Mouse (Mus musculus): ENCODE measurements around the gene Spon1. TPM values are rescaled to one million over a fixed set of nuclear protein-coding genes. Genes with fewer than 3 reads are reported as not detected.

Gene Spon1
- polyA plus RNA-seq, 1 experiment from 2014 or later: 62.4 TPM

- no peaks in the 10 kb centered on the region for H3K4me1 ChIP-seq (replicated peaks)
- H3K36me3 ChIP-seq: no peaks in the 10 kb centered on the region
- 0 out of 2 replicates have a peak, but pooled peaks have one; percentile 50 for ATAC-seq
- no peak overlapping the region for H3K4me3 ChIP-seq (replicated peaks)
- no peak overlapping the region for H3K27ac ChIP-seq
- peaks cover 6% of the 10 kb centered on the region; the same call in 1 of the 2 replicates for H3K27me3 ChIP-seq
- 9% methylated on average over 1 of the region's 1 CpGs for WGBS
- no peaks in the 10 kb centered on the region; the same call in 1 of the 2 replicates for H3K9me3 ChIP-seq
- no peak overlapping the region for H3K4me2 ChIP-seq (replicated peaks)
- H3K9ac ChIP-seq (replicated peaks): no peak overlapping the region
Observed at GRCm38 (mm10) chr7:113759212-113759611, 6.6 kb upstream of the Spon1 start.

- 79% methylated on average over 5 of the region's 5 CpGs for WGBS
- H3K4me2 ChIP-seq (replicated peaks): peak overlapping the region; percentile 100
- H3K36me3 ChIP-seq: no peaks in the 10 kb centered on the region
- peaks cover 46% of the 10 kb centered on the region for H3K27me3 ChIP-seq
- no peak overlapping the region for H3K4me3 ChIP-seq (replicated peaks)
- H3K27ac ChIP-seq: no peak overlapping the region
- H3K9me3 ChIP-seq: no peaks in the 10 kb centered on the region; the same call in 1 of the 2 replicates
- H3K4me1 ChIP-seq (replicated peaks): peaks cover 42% of the 10 kb centered on the region
- ATAC-seq: no peak
- H3K9ac ChIP-seq (replicated peaks): no peak overlapping the region
Observed at GRCm38 (mm10) chr7:113765133-113765532, 665 bp upstream of the Spon1 start.

GRCm38 (mm10) chr7:113766498-113766941 lies 722 bp downstream of the Spon1 start:
- H3K4me2 ChIP-seq (replicated peaks): peak overlapping the region; percentile 100
- H3K27me3 ChIP-seq: peaks cover 43% of the 10 kb centered on the region
- WGBS: under 1% methylated on average over 27 of the region's 27 CpGs
- peak; percentile 64 for ATAC-seq
- peak overlapping the region; percentile 73 for H3K9ac ChIP-seq (replicated peaks)
- H3K9me3 ChIP-seq: no peaks in the 10 kb centered on the region; the same call in 1 of the 2 replicates
- H3K4me3 ChIP-seq (replicated peaks): peak overlapping the region; percentile 60
- H3K27ac ChIP-seq: peak overlapping the region; percentile 62
- no peaks in the 10 kb centered on the region for H3K36me3 ChIP-seq
- peaks cover 42% of the 10 kb centered on the region for H3K4me1 ChIP-seq (replicated peaks)

GRCm38 (mm10) chr7:113767546-113767945 lies 1.7 kb downstream of the Spon1 start:
- H3K27ac ChIP-seq: no peak overlapping the region
- no peak overlapping the region for H3K9ac ChIP-seq (replicated peaks)
- peak overlapping the region; percentile 100 for H3K4me2 ChIP-seq (replicated peaks)
- H3K36me3 ChIP-seq: no peaks in the 10 kb centered on the region
- H3K9me3 ChIP-seq: peaks cover 4% of the 10 kb centered on the region; the same call in 1 of the 2 replicates
- H3K4me1 ChIP-seq (replicated peaks): peaks cover 42% of the 10 kb centered on the region
- WGBS: 14% methylated on average over 6 of the region's 6 CpGs
- H3K4me3 ChIP-seq (replicated peaks): peak overlapping the region; percentile 60
- ATAC-seq: no peak
- H3K27me3 ChIP-seq: peaks cover 43% of the 10 kb centered on the region

- Histone ChIP-seq H3K36me3 (no peaks in the 10 kb centered on the region), H3K27ac (no peak overlapping the region), H3K9me3 (0 out of 2 replicates have a peak, but pooled peaks cover 4% of the 10 kb centered on the region), H3K9ac (replicated peaks) (no peak overlapping the region), H3K4me3 (replicated peaks) (peak overlapping the region; percentile 60), H3K4me1 (replicated peaks) (peaks cover 42% of the 10 kb centered on the region), H3K27me3 (peaks cover 48% of the 10 kb centered on the region), H3K4me2 (replicated peaks) (peak overlapping the region; percentile 100)
- ATAC-seq: no peak
- WGBS: 47% methylated on average over 6 of the region's 6 CpGs
Observed at GRCm38 (mm10) chr7:113768174-113768935, 2.6 kb downstream of the Spon1 start.

- Histone ChIP-seq H3K4me1 (replicated peaks) (peaks cover 42% of the 10 kb centered on the region), H3K4me3 (replicated peaks) (no peak overlapping the region), H3K27ac (no peak overlapping the region), H3K4me2 (replicated peaks) (peak overlapping the region; percentile 26), H3K9me3 (0 out of 2 replicates have a peak, but pooled peaks cover 4% of the 10 kb centered on the region), H3K36me3 (no peaks in the 10 kb centered on the region), H3K27me3 (peaks cover 50% of the 10 kb centered on the region), H3K9ac (replicated peaks) (no peak overlapping the region)
- no peak for ATAC-seq
- WGBS: 3% methylated on average over 6 of the region's 6 CpGs
Observed at GRCm38 (mm10) chr7:113769281-113769680, 3.5 kb downstream of the Spon1 start.

- no peak overlapping the region for H3K9ac ChIP-seq (replicated peaks)
- WGBS: 74% methylated on average over 2 of the region's 2 CpGs
Observed at GRCm38 (mm10) chr7:113772135-113772534, 6.3 kb downstream of the Spon1 start.

GRCm38 (mm10) chr7:113773436-113773835 lies 7.6 kb downstream of the Spon1 start:
- no peak for ATAC-seq
- Histone ChIP-seq H3K4me3 (replicated peaks) (no peak overlapping the region), H3K36me3 (no peaks in the 10 kb centered on the region), H3K4me1 (replicated peaks) (peaks cover 14% of the 10 kb centered on the region), H3K27me3 (peaks cover 16% of the 10 kb centered on the region), H3K27ac (no peak overlapping the region), H3K9me3 (0 out of 2 replicates have a peak, but pooled peaks cover 4% of the 10 kb centered on the region), H3K4me2 (replicated peaks) (no peak overlapping the region), H3K9ac (replicated peaks) (no peak overlapping the region)
- WGBS: 57% methylated on average over 8 of the region's 8 CpGs

More at GRCm38 (mm10) chr7:113772135-113772534, 6.3 kb downstream of the Spon1 start:
- Histone ChIP-seq H3K4me1 (replicated peaks) (peaks cover 22% of the 10 kb centered on the region), H3K9me3 (0 out of 2 replicates have a peak, but pooled peaks cover 4% of the 10 kb centered on the region), H3K27ac (no peak overlapping the region), H3K27me3 (peaks cover 29% of the 10 kb centered on the region), H3K36me3 (no peaks in the 10 kb centered on the region), H3K4me2 (replicated peaks) (no peak overlapping the region), H3K4me3 (replicated peaks) (no peak overlapping the region)
- no peak for ATAC-seq

- H3K27me3 ChIP-seq: peaks cover 11% of the 10 kb centered on the region
- no peak overlapping the region for H3K9ac ChIP-seq (replicated peaks)
- H3K4me1 ChIP-seq (replicated peaks): peaks cover 10% of the 10 kb centered on the region
- peak; percentile 73 for ATAC-seq
- H3K4me2 ChIP-seq (replicated peaks): no peak overlapping the region
- WGBS: 9% methylated on average over 7 of the region's 7 CpGs
- no peak overlapping the region for H3K27ac ChIP-seq
- H3K36me3 ChIP-seq: no peaks in the 10 kb centered on the region
- 0 out of 2 replicates have a peak, but pooled peaks cover 4% of the 10 kb centered on the region for H3K9me3 ChIP-seq
- no peak overlapping the region for H3K4me3 ChIP-seq (replicated peaks)
Observed at GRCm38 (mm10) chr7:113774039-113774438, 8.2 kb downstream of the Spon1 start.

- 91% methylated on average over 3 of the region's 3 CpGs for WGBS
- Histone ChIP-seq H3K4me2 (replicated peaks) (no peak overlapping the region), H3K4me1 (replicated peaks) (peaks cover under 1% of the 10 kb centered on the region), H3K4me3 (replicated peaks) (no peak overlapping the region), H3K36me3 (no peaks in the 10 kb centered on the region), H3K9me3 (0 out of 2 replicates have a peak, but pooled peaks cover 4% of the 10 kb centered on the region), H3K27me3 (peaks cover 11% of the 10 kb centered on the region), H3K9ac (replicated peaks) (no peak overlapping the region), H3K27ac (no peak overlapping the region)
- ATAC-seq: no peak
Observed at GRCm38 (mm10) chr7:113774906-113775305, 9.1 kb downstream of the Spon1 start.

GRCm38 (mm10) chr7:113778546-113778945 lies 12.7 kb downstream of the Spon1 start:
- H3K27ac ChIP-seq: no peak overlapping the region
- 96% methylated on average over 6 of the region's 6 CpGs for WGBS
- ATAC-seq: no peak
- H3K9me3 ChIP-seq: no peaks in the 10 kb centered on the region
- no peak overlapping the region for H3K9ac ChIP-seq (replicated peaks)
- no peaks in the 10 kb centered on the region; the same call in 1 of the 2 replicates for H3K4me1 ChIP-seq (replicated peaks)
- H3K27me3 ChIP-seq: no peaks in the 10 kb centered on the region
- H3K4me2 ChIP-seq (replicated peaks): no peak overlapping the region
- H3K4me3 ChIP-seq (replicated peaks): no peak overlapping the region
- no peaks in the 10 kb centered on the region for H3K36me3 ChIP-seq

- no peak for ATAC-seq
- Histone ChIP-seq H3K36me3 (no peaks in the 10 kb centered on the region), H3K9me3 (no peaks in the 10 kb centered on the region), H3K27ac (no peak overlapping the region), H3K4me1 (replicated peaks) (no peaks in the 10 kb centered on the region; the same call in 1 of the 2 replicates), H3K4me3 (replicated peaks) (no peak overlapping the region), H3K27me3 (no peaks in the 10 kb centered on the region), H3K4me2 (replicated peaks) (no peak overlapping the region), H3K9ac (replicated peaks) (no peak overlapping the region)
- 94% methylated on average over 5 of the region's 5 CpGs for WGBS
Observed at GRCm38 (mm10) chr7:113780286-113780685, 14.5 kb downstream of the Spon1 start.

Data from midbrain, embryonic 13.5 days (tissue).